Mouse (Mus musculus) stomach, postnatal 0 days (tissue): ENCODE measurements around the gene Ovol2. TPM values are rescaled to one million over a fixed set of nuclear protein-coding genes. Genes with fewer than 3 reads are reported as not detected.

Experiments used
- ATAC-seq: fragments of 200-750 bp; cut with Nextera tagmentation; 2 replicates; pipeline ENCODE4 v1.8.0; 2017; ENCODE audit not compliant: low FRiP score, low TSS enrichment
- DNase-seq: peaks from one replicate; pipeline ENCODE4 v3.0.0-alpha.2; 2016; ENCODE audit warnings: low spot score
- H3K27ac ChIP-seq: fragments of 300-500 bp; sonication (generic); replicated peaks from 2 replicates; pipeline ENCODE4 v1.5.1; 2014; ENCODE audit warnings: mild to moderate bottlenecking, control low read depth
- H3K27me3 ChIP-seq: fragments of 300-500 bp; sonication (generic); 2 replicates; pipeline ENCODE4 v1.6.1; 2014; ENCODE audit warnings: low read length; ENCODE audit not compliant: control insufficient read depth, insufficient read depth
- H3K36me3 ChIP-seq: fragments of 300-500 bp; sonication (generic); 2 replicates; pipeline ENCODE4 v1.6.1; 2014; ENCODE audit warnings: low read length, mixed read lengths; ENCODE audit not compliant: control insufficient read depth, insufficient read depth
- H3K4me1 ChIP-seq: fragments of 300-500 bp; sonication (generic); replicated peaks from 2 replicates; pipeline ENCODE4 v1.6.1; 2014; ENCODE audit warnings: antibody characterized with exemption; ENCODE audit not compliant: control insufficient read depth, insufficient read depth
- H3K4me2 ChIP-seq: fragments of 300-500 bp; sonication (generic); replicated peaks from 2 replicates; pipeline ENCODE4 v1.6.1; 2014; ENCODE audit warnings: low read depth, mild to moderate bottlenecking, control low read depth, moderate library complexity
- H3K4me3 ChIP-seq: fragments of 300-500 bp; sonication (generic); 2 replicates; pipeline ENCODE4 v1.5.1; 2014; ENCODE audit warnings: low read depth, low read length, control low read depth
- H3K9ac ChIP-seq: fragments of 300-500 bp; sonication (generic); 2 replicates; pipeline ENCODE4 v1.6.1; 2014; ENCODE audit warnings: mild to moderate bottlenecking, low read length, control low read depth, mixed read lengths
- H3K9me3 ChIP-seq: fragments of 300-500 bp; sonication (generic); 2 replicates; pipeline ENCODE4 v1.6.1; 2016; ENCODE audit warnings: low read length; ENCODE audit not compliant: control insufficient read depth
- CTCF ChIP-seq: IDR thresholded peaks from 2 replicates; pipeline ENCODE4 v1.5.1; 2016; ENCODE audit warnings: antibody characterized with exemption, low read depth, mild to moderate bottlenecking, moderate library complexity
- EP300 ChIP-seq: optimal IDR thresholded peaks from 2 replicates; pipeline ENCODE3; 2016; ENCODE audit warnings: antibody characterized with exemption
- WGBS: fragments of 180-500 bp; shearing (Covaris S2); extraction: QIAGEN DNeasy Blood & Tissue Kit; methylation state at CpG from one replicate; pipeline ENCODE4 v1.1.7; 2014; 5-methylcytosine and 5-hydroxymethylcytosine counted together
- polyA plus RNA-seq: library from polyadenylated mRNA; unstranded; fragments of >200 nt; fragmentation: Nextera tagmentation; extraction: Ambion mirVana; gene quantifications from 2 replicates; pipeline ENCODE4 v1.2.1, GENCODE M21; 2015

The Ovol2 gene
- 9.8 and 11.9 TPM in 2 replicates for polyA plus RNA-seq

DNA sequence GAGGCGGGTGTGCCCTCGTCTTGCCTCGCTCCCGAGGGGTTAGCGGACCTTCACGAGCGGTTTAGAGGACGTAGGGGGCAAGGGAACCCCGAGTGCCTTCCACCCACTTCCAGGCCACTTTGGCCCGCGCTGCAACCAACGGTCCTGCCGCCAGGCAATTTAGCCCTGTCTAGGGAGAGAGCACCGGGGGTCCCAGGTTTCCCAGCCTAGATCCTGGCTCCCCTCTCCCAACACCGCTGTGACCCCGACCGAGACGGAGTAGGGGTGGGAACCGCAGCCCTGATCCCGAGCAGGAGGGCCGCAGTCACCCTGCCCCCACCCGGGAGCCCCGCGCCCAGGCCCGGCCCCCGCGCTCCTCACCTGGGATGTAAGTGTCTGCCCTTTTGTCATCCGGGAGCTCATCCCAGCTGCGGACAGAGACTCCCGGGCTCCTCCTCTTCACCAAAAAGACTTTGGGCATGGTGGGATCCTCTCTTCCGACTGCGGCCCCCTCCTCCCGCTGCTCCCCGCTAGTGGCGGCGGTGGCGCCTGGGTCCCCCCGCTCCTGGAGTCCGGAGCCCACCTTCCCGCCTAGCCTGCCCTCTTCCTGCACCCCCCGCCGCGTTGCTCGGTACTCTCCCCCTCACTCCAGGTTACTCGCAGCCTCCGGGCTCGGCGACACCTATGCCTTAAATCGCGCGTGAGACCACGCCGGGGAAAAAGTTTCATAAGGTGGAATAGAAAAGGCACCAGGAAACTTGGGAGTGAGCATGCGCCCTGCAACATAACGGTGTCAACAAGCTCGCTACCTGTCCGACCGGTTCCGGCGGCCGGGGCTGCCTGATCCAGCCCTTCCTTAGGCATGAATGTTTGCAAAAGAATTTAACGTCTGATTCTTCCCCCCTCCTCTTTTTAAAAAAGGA lies at the start of gene Ovol2:
Ovol2 (minus strand) TSS at position 746 of the 902 bp plus-strand sequence.
- Histone ChIP-seq H3K4me1 (peaks cover 4% of the 10 kb centered on the region; the same call in 1 of the 2 replicates), H3K27ac (peak within 1 kb of the TSS; percentile 76), H3K9ac (peak within 1 kb of the TSS; percentile 63), H3K9me3 (no peaks in the 10 kb centered on the region), H3K4me3 (peak within 1 kb of the TSS; percentile 59), H3K27me3 (no peaks in the 10 kb centered on the region), H3K36me3 (no peaks in the 10 kb centered on the region), H3K4me2 (peak within 1 kb of the TSS; percentile 98)
- TF ChIP-seq EP300, result no peak
- no peak for TF ChIP-seq CTCF
- ATAC-seq, result peak; percentile 79
- peak; percentile 93 for DNase-seq
- 1% methylated on average over 55 of the region's 62 CpGs for WGBS

DNA sequence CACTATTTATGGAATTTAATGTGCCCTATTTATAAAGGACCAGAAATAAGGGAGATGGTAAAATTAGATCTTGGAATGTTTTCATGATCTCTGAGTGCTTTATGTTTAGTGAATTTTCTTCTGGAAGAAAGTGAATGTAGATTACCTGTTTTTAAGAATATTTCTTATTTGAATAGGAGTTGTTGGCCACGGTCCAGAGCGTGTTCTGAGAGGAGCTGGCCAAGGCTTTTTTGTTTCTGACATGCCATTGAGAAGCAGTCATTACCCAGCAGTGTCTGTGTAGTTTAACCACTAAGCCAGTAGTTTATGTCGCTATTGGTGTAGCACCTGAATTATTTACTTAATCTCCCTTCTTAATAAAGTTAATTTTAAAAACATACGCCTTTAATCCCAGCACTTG lies 49.8 kb upstream of the Ovol2 start:
- ATAC-seq, result no peak
- peaks cover 19% of the 10 kb centered on the region for H3K36me3 ChIP-seq

DNA sequence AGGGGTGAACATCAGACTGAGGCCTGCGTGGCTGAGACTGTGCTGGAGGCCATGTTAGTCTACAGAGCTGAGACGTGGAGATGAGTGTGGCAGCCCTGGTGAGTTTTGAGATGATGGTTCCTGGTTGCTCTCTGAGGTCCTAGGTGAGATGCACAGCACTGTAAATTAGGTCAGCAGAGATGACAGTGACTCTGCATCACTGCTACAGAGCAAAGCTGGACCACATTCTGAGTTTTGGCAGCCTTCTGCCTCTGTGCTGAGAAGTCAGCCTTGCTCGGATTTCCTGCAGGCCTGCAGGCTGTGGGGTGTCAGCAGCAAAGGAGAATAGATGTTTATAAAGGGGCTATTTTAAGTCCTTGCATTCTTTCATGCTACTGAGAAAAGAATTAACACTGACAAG lies 49.3 kb upstream of the Ovol2 start:
- H3K27me3 ChIP-seq, result no peaks in the 10 kb centered on the region
- ATAC-seq, result no peak
- WGBS, result 66% methylated on average over 3 of the region's 3 CpGs
- H3K9me3 ChIP-seq, result no peaks in the 10 kb centered on the region
- DNase-seq, result no peak
- no peak for TF ChIP-seq EP300
- TF ChIP-seq CTCF, result no peak
- no peak overlapping the region for H3K4me2 ChIP-seq
- peak overlapping the region; percentile 49; the same call in 1 of the 2 replicates for H3K27ac ChIP-seq
- H3K4me1 ChIP-seq, result no peaks in the 10 kb centered on the region
- H3K9ac ChIP-seq, result no peak overlapping the region
- no peak overlapping the region for H3K4me3 ChIP-seq
- H3K36me3 ChIP-seq, result peaks cover 19% of the 10 kb centered on the region

More for the DNA sequence above, 49.8 kb upstream of the Ovol2 start:
- no peaks in the 10 kb centered on the region for H3K27me3 ChIP-seq
- no peak overlapping the region for H3K4me2 ChIP-seq
- no peak overlapping the region for H3K4me3 ChIP-seq
- TF ChIP-seq CTCF (no peak), EP300 (no peak)
- 75% methylated on average over 4 of the region's 4 CpGs for WGBS
- no peaks in the 10 kb centered on the region for H3K9me3 ChIP-seq
- no peak overlapping the region for H3K27ac ChIP-seq
- H3K9ac ChIP-seq, result no peak overlapping the region
- H3K4me1 ChIP-seq, result no peaks in the 10 kb centered on the region
- DNase-seq, result no peak

DNA sequence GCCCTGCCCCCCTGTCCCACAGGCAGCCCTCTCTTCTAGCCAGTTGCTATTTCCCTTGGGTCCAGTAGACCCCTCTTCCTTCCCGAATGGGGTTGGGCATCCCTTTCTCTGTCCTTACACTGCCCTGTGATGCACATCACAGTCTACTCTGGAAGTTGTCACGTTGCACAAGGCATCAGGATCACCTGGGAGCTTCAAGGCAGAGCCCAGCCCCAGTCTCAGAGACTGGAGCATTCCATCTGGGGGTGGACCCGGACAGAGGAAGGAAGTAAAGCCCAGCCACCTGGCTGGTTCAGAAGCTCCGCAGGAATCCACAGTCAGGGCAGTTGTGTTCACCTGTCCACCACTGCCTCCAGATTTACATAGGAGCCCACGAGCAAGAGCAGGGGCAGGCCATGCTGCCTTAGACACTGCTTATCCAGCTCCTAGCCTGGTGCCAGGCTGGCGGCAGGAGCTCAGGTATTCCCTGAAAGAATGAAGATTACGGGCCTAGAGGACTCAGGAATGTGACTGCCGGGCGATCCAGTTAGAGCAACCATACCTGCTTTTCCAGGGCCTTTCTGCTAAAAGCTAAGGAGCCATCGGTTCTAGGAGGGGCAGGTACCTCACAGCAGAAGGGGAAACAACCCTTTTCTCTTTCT lies 43.2 kb upstream of the Ovol2 start:
- H3K36me3 ChIP-seq, result peaks cover 11% of the 10 kb centered on the region
- WGBS, result 81% methylated on average over 10 of the region's 10 CpGs
- TF ChIP-seq CTCF (no peak), EP300 (no peak)

DNA sequence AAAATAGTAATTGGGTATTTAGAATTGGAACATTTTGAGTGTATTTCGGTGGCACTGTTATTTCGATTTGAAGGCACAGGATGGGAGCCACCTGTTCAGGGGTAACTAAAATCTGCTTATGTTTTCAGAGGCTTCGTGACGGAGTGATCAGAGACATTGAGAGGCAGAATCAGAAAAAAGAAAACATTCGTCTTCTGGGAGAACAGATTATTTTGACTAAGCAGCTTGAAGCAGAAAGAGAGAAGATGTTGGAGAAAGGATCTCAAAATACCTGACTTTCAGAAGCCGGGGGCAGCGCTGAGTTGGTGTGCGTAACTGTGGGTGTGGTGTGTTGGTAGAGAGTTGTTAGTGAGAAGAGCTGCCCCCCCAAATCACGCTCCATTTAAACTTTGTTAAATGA lies 41.1 kb upstream of the Ovol2 start:
- TF ChIP-seq CTCF (no peak), EP300 (no peak)
- Histone ChIP-seq H3K4me1 (peaks cover 3% of the 10 kb centered on the region; the same call in 1 of the 2 replicates), H3K4me3 (no peak overlapping the region), H3K27me3 (no peaks in the 10 kb centered on the region), H3K9me3 (no peaks in the 10 kb centered on the region), H3K27ac (no peak overlapping the region), H3K9ac (no peak overlapping the region), H3K4me2 (no peak overlapping the region), H3K36me3 (peaks cover 7% of the 10 kb centered on the region)
- ATAC-seq (no peak), DNase-seq (no peak)
- WGBS, result 85% methylated on average over 9 of the region's 9 CpGs

More for the DNA sequence above, 43.2 kb upstream of the Ovol2 start:
- H3K9me3 ChIP-seq, result no peaks in the 10 kb centered on the region
- no peak overlapping the region for H3K4me3 ChIP-seq
- peaks cover under 1% of the 10 kb centered on the region; the same call in 1 of the 2 replicates for H3K4me1 ChIP-seq
- ATAC-seq (peak; percentile 54; the same call in 1 of the 2 replicates), DNase-seq (no peak)
- H3K27me3 ChIP-seq, result no peaks in the 10 kb centered on the region
- no peak overlapping the region for H3K9ac ChIP-seq
- no peak overlapping the region for H3K4me2 ChIP-seq
- H3K27ac ChIP-seq, result no peak overlapping the region
